Mouse (Mus musculus) forebrain, embryonic 12.5 days (tissue): Measurements from ENCODE around the gene Hcn2. TPM values are rescaled to one million over a fixed set of nuclear protein-coding genes. Genes with fewer than 3 reads are reported as not detected.
"Not testable (repeated sequence)": the region's sequence is repeated elsewhere in the genome, so short reads cannot be mapped to it uniquely, and the experiment has no call there.

Experiments
- ATAC-seq: fragments of 200-750 bp; cut with Nextera tagmentation; 2 replicates; pipeline ENCODE4 v1.8.0; 2017; ENCODE audit warnings: moderate TSS enrichment; ENCODE audit not compliant: low FRiP score
- H3K27ac ChIP-seq: fragments of 300-500 bp; sonication (generic); 2 replicates; pipeline ENCODE4 v1.5.1; 2016; ENCODE audit warnings: mild to moderate bottlenecking
- H3K27me3 ChIP-seq: fragments of 300-500 bp; sonication (generic); 2 replicates; pipeline ENCODE4 v1.6.1; 2016; ENCODE audit warnings: mild to moderate bottlenecking
- H3K36me3 ChIP-seq: fragments of 300-500 bp; sonication (generic); replicated peaks from 2 replicates; pipeline ENCODE4 v1.6.1; 2016; ENCODE audit warnings: mild to moderate bottlenecking
- H3K4me1 ChIP-seq: fragments of 300-500 bp; sonication (generic); 2 replicates; pipeline ENCODE4 v1.6.1; 2016
- H3K4me2 ChIP-seq: fragments of 300-500 bp; sonication (generic); 2 replicates; pipeline ENCODE4 v1.6.1; 2016; ENCODE audit warnings: mild to moderate bottlenecking, moderate library complexity
- H3K4me3 ChIP-seq: fragments of 300-500 bp; sonication (generic); replicated peaks from 2 replicates; pipeline ENCODE4 v1.5.1; 2016; ENCODE audit warnings: mild to moderate bottlenecking
- H3K9ac ChIP-seq: fragments of 300-500 bp; sonication (generic); 2 replicates; pipeline ENCODE4 v1.6.1; 2016; ENCODE audit warnings: mild to moderate bottlenecking
- H3K9me3 ChIP-seq: fragments of 300-500 bp; sonication (generic); 2 replicates; pipeline ENCODE4 v1.6.1; 2016
- WGBS: fragments of 180-500 bp; shearing (Covaris S2); methylation state at CpG from one replicate; pipeline ENCODE4 v1.1.7; 2016; 5-methylcytosine and 5-hydroxymethylcytosine counted together
- polyA plus RNA-seq: library from polyadenylated mRNA; unstranded; fragments of >200 nt; fragmentation: Nextera tagmentation; extraction: Ambion mirVana; gene quantifications from 2 replicates; pipeline ENCODE4 v1.2.1, GENCODE M21; 2016

Hcn2 gene
- polyA plus RNA-seq, 1 experiment from 2014 or later, result 0.11 TPM

DNA sequence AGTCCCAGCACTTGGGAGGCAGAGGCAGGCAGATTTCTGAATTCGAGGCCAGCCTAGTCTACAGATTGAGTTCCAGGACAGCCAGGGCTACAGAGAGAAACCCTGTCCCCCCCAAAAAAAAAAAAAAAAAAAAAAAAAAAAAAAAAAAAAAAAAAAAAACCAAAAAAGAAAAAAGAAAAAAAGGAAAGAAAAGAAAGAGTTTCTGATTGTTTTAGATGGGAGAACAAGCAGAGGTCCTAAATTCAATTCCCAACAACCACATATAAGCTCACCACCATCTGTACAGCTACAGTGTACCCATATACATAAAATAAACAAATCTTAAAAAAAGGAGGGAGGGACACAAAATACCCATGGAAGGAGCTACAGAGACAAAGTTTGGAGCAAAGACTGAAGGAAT is 43.2 kb downstream of the Hcn2 start:
- not testable (repeated sequence) for H3K9ac ChIP-seq, H3K4me3 ChIP-seq, ATAC-seq, H3K27ac ChIP-seq, H3K4me2 ChIP-seq, H3K9me3 ChIP-seq, H3K27me3 ChIP-seq
- 94% methylated on average over 1 of the region's 1 CpGs for WGBS
- Histone ChIP-seq H3K36me3 (peaks cover 68% of the 10 kb centered on the region), H3K4me1 (peaks cover 19% of the 10 kb centered on the region)

- Histone ChIP-seq H3K27me3 (0 out of 2 replicates have a peak, but pooled peaks cover 3% of the 10 kb centered on the region), H3K4me3 (no peak overlapping the region), H3K36me3 (peaks cover 66% of the 10 kb centered on the region), H3K27ac (no peak overlapping the region), H3K9me3 (no peaks in the 10 kb centered on the region), H3K4me2 (no peak overlapping the region), H3K9ac (no peak overlapping the region), H3K4me1 (peaks cover 19% of the 10 kb centered on the region)
- WGBS, result 92% methylated on average over 11 of the region's 11 CpGs
- no peak for ATAC-seq
Observed at GRCm38 (mm10) chr10:79760603-79761143, 44.2 kb downstream of the Hcn2 start.

DNA sequence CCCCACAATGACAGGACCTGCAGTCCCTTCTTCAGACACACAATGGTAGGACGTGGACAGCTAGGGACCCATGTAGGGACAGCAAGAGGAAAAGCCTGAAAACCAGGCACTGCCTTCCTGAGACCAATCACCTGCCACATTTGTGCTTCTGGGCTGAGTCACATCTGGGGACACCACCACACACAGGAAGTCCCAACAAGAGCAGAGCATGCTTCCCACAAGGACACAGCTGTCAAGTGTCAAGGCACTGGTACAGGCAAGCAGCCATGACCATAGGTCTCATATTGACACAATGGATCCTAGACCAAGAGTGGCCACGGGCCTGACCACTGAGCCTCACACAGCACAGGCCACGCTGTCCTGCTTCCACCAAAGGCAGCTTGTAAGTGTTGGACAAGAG is 46.4 kb downstream of the Hcn2 start:
- Histone ChIP-seq H3K4me2 (no peak overlapping the region), H3K4me1 (peaks cover 26% of the 10 kb centered on the region), H3K27ac (no peak overlapping the region), H3K9me3 (no peaks in the 10 kb centered on the region), H3K36me3 (peaks cover 45% of the 10 kb centered on the region), H3K9ac (no peak overlapping the region), H3K27me3 (no peaks in the 10 kb centered on the region), H3K4me3 (no peak overlapping the region)
- no peak for ATAC-seq
- 89% methylated on average over 3 of the region's 3 CpGs for WGBS

GRCm38 (mm10) chr10:79764234-79764633 is 47.8 kb downstream of the Hcn2 start:
- H3K36me3 ChIP-seq, result peaks cover 32% of the 10 kb centered on the region
- no peak overlapping the region for H3K9ac ChIP-seq
- H3K4me1 ChIP-seq, result peaks cover 31% of the 10 kb centered on the region
- H3K27ac ChIP-seq, result no peak overlapping the region
- ATAC-seq, result no peak
- no peak overlapping the region for H3K4me2 ChIP-seq
- 91% methylated on average over 7 of the region's 7 CpGs for WGBS
- no peaks in the 10 kb centered on the region for H3K9me3 ChIP-seq
- H3K4me3 ChIP-seq, result no peak overlapping the region
- H3K27me3 ChIP-seq, result no peaks in the 10 kb centered on the region

DNA sequence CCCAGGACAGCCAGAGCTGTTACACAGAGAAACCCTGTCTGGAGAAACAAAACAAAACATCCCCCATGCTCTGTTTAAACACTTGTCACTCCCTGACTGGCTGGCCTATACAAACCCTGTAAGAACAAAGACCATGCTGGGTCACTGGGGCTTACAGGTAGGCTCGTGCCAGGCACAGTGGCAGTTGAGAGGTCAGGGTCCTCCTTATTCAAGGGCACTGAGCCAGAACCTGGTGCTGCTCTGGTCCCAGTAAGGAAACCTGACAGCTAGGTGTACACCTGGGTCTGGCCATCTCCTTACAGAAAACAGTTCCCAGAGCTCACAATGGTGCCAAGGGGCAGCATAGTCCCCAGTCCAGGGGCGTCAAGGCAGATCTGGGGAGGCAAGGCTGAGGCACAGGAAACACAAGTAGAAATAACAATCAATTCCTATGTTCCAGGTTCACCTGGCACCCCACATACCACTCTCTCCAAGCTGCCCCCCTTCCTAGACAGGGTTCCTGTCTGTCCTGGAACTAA is 48.9 kb downstream of the Hcn2 start:
- H3K36me3 ChIP-seq, result peaks cover 24% of the 10 kb centered on the region
- ATAC-seq, result no peak
- peak overlapping the region; percentile 94 for H3K4me2 ChIP-seq
- peak overlapping the region; percentile 93 for H3K9ac ChIP-seq
- H3K4me3 ChIP-seq, result peak overlapping the region; percentile 94
- 64% methylated on average over 2 of the region's 2 CpGs for WGBS
- no peak overlapping the region for H3K27ac ChIP-seq
- H3K4me1 ChIP-seq, result peaks cover 31% of the 10 kb centered on the region
- H3K27me3 ChIP-seq, result 0 out of 2 replicates have a peak, but pooled peaks cover under 1% of the 10 kb centered on the region
- H3K9me3 ChIP-seq, result no peaks in the 10 kb centered on the region

DNA sequence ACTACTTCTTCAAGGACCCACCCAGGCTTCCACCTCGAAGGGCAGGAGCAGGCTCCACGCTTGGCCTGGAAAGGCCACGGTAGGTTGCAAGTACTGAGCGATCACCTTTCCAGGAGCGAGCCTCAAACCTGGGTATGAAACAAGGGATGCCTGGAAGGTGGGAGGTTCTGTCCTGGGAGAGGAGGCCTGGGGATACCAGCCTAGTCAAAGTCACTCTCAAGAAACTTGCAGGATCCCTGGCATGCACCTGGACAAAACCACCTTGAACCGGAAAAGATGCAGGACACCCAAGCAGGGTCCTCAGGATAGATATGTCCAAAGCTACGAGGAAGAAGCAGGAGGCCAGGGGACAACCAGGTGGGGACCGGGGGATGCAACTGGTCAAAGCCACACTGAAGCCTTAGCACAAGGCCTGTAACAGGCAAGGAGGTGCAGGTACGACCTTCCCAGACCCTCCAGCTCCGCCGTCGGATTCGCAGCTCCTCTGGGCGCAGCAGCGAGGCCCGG is 49.6 kb downstream of the Hcn2 start:
- Histone ChIP-seq H3K27me3 (0 out of 2 replicates have a peak, but pooled peaks cover 3% of the 10 kb centered on the region), H3K4me1 (peaks cover 31% of the 10 kb centered on the region), H3K4me3 (peak overlapping the region; percentile 94), H3K4me2 (peak overlapping the region; percentile 94), H3K27ac (peak overlapping the region; percentile 92), H3K9ac (peak overlapping the region; percentile 93), H3K9me3 (no peaks in the 10 kb centered on the region), H3K36me3 (peaks cover 16% of the 10 kb centered on the region)
- 12% methylated on average over 16 of the region's 16 CpGs for WGBS
- no peak for ATAC-seq

DNA sequence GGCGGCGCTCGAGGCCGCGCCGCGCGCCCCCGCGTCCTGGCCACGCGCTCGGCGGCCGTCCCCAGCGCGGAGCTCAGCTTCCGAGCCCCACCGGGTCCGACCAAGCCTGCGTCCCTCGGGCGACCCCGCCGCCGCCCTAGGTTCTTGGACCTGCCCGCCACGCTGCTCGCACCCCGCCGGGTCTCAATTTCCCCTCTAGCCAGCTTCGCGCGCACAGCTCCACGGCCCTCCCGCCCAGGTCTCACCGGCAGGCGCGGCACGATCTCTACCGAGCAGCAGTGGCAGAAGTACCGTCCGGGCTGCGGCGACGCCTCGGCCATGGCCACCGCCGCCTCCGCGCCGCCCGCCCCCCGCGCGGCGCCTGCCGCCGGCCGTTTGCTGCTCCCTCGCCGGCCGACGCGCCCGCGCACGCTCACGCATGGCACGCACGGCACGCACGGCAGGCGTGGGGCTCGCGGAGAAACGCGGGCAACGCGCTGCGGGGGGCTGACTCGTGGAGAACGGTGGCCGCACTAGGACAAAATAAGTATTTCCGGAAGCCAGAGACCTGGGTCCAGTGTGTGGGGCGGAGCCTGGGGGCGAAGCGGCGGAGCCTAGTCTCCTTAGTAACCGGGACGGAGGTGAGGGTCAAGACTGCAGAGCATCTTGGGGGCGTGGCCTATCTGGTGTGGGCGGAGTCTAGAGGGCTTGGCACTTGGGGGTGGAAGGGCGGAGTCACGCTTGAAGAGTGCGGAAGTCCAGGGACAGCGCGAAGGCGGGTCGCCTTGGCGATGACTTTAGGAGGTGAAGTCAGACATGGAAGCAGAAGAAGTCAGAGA is 50.3 kb downstream of the Hcn2 start, which contains the start of gene Rnf126:
Rnf126 (minus strand) TSS at position 445 of the 818 bp plus-strand sequence.
- H3K4me1 ChIP-seq, result peaks cover 31% of the 10 kb centered on the region
- peak within 1 kb of the TSS; percentile 92 for H3K27ac ChIP-seq
- 0 out of 2 replicates have a peak, but pooled peaks cover 3% of the 10 kb centered on the region for H3K27me3 ChIP-seq
- peak; percentile 90 for ATAC-seq
- H3K4me3 ChIP-seq, result peak within 1 kb of the TSS; percentile 94
- peaks cover 9% of the 10 kb centered on the region for H3K36me3 ChIP-seq
- H3K4me2 ChIP-seq, result peak within 1 kb of the TSS; percentile 94
- H3K9ac ChIP-seq, result peak within 1 kb of the TSS; percentile 93
- H3K9me3 ChIP-seq, result no peaks in the 10 kb centered on the region
- 1% methylated on average over 98 of the region's 101 CpGs for WGBS

DNA sequence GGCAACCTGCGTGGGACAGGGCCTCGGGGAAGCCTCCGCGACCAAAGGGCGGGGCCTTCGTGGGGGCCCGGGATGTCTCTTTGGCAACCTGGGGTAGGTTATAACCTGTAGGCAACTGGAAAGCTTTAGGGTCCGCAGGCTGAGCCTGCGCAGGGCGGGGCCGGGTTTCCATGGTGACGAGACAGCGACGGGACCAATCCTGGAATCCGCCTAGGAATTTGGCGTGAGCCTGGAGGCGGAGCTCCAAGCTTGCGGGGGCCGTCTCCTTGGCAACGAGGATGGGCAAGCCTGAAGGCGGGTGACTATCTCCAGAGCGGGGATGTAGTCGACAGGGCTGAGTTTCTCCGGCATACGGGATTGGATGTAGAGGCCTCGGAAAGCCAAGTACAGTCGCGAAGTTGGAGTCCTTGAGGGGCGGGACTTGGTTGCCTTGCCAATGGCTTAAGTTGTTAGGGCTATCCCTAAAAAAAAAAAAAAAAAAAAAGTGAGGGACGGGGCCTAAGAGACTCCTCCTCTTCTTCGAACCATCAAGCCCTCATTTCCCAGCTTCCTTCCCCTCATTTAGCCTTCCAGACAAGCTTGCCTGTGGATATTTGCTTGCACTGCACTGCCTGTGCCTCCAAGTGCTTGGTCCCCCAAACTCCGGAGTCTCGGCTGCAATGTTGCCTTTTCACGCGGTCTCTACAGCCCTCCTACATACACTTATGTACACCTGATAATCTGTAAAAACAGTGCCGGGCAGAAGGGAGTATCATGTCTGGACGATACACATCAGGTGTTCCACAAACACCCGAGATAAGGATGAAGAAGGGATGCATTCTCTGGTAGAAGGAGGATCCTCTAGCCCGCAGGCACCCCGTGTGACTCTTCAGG is 51.2 kb downstream of the Hcn2 start:
- H3K4me3 ChIP-seq, result peak overlapping the region; percentile 94
- peaks cover under 1% of the 10 kb centered on the region for H3K36me3 ChIP-seq
- 11% methylated on average over 40 of the region's 40 CpGs for WGBS
- H3K4me1 ChIP-seq, result peaks cover 31% of the 10 kb centered on the region
- peak overlapping the region; percentile 26; the same call in 1 of the 2 replicates for H3K9ac ChIP-seq
- H3K9me3 ChIP-seq, result no peaks in the 10 kb centered on the region
- peak overlapping the region; percentile 94 for H3K4me2 ChIP-seq
- peak overlapping the region; percentile 92 for H3K27ac ChIP-seq
- H3K27me3 ChIP-seq, result 0 out of 2 replicates have a peak, but pooled peaks cover 3% of the 10 kb centered on the region
- peak; percentile 88 for ATAC-seq

- ATAC-seq, result no peak
- 3% methylated on average over 5 of the region's 5 CpGs for WGBS
- no peaks in the 10 kb centered on the region for H3K36me3 ChIP-seq
- no peak overlapping the region for H3K27ac ChIP-seq
- H3K4me1 ChIP-seq, result peaks cover 28% of the 10 kb centered on the region
- H3K4me2 ChIP-seq, result 0 out of 2 replicates have a peak overlapping the region, but pooled peaks have one; percentile 94
- H3K9me3 ChIP-seq, result no peaks in the 10 kb centered on the region
- 0 out of 2 replicates have a peak, but pooled peaks cover 3% of the 10 kb centered on the region for H3K27me3 ChIP-seq
- H3K4me3 ChIP-seq, result no peak overlapping the region
- no peak overlapping the region for H3K9ac ChIP-seq
Observed at GRCm38 (mm10) chr10:79768400-79768799, 52.0 kb downstream of the Hcn2 start.

DNA sequence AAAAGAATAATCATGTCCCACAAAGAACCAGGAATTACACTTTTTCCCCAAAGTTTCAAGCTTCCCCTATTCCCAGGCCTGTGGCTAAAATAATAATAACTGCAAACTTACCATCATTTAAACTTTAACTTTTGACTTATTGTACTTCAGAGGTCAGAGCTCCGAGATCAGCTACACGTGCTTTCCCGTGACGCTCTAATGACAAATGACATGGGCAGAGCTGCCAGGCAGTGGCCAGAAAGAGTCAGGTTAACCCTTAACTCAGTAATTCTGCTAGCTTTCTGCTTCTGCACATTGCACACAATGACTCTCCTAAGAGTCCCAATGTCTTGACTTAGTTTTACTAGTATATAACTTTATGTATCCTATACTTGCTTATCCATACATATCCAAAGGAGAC is 52.9 kb downstream of the Hcn2 start:
- Histone ChIP-seq H3K9me3 (no peaks in the 10 kb centered on the region), H3K9ac (no peak overlapping the region), H3K4me3 (no peak overlapping the region), H3K36me3 (no peaks in the 10 kb centered on the region), H3K4me1 (peaks cover 25% of the 10 kb centered on the region), H3K4me2 (no peak overlapping the region), H3K27ac (no peak overlapping the region), H3K27me3 (0 out of 2 replicates have a peak, but pooled peaks cover 3% of the 10 kb centered on the region)
- ATAC-seq, result no peak
- WGBS, result 73% methylated on average over 4 of the region's 4 CpGs

GRCm38 (mm10) chr10:79772320-79772719 is 55.9 kb downstream of the Hcn2 start:
- H3K27me3 ChIP-seq, result peaks cover 18% of the 10 kb centered on the region
- no peak for ATAC-seq
- H3K4me3 ChIP-seq, result no peak overlapping the region
- no peaks in the 10 kb centered on the region for H3K36me3 ChIP-seq
- no peaks in the 10 kb centered on the region for H3K9me3 ChIP-seq
- peaks cover 12% of the 10 kb centered on the region for H3K4me1 ChIP-seq
- H3K9ac ChIP-seq, result no peak overlapping the region
- H3K27ac ChIP-seq, result no peak overlapping the region
- H3K4me2 ChIP-seq, result no peak overlapping the region
- WGBS, result 89% methylated on average over 3 of the region's 3 CpGs
